Mouse (Mus musculus): ENCODE measurements around the gene Epop.

The Epop gene

GRCm38 (mm10) chr11:97629576-97629975 lies at the start of gene Epop:
TSS of gene Epop (minus strand) at chr11:97629702.
- in situ Hi-C loops (cut with MboI; ENCODE audit: unreplicated experiment in 2 of 2), result loop anchor here in 1 of 2 experiments (10.0 kb wide), 1 partner anchor 95 kb away; no protein-coding TSS in a partner anchor

GRCm38 (mm10) chr11:97678301-97678700 lies 48.8 kb upstream of the Epop start:
- in situ Hi-C loops (cut with MboI; ENCODE audit: unreplicated experiment in 2 of 2), result no loop called here

- in situ Hi-C loops (cut with MboI; ENCODE audit: unreplicated experiment in 2 of 2), result no loop called here
Measured at GRCm38 (mm10) chr11:97677842-97678241, 48.3 kb upstream of the Epop start.

- in situ Hi-C loops (cut with MboI; ENCODE audit: unreplicated experiment in 2 of 2), result no loop called here
Measured at GRCm38 (mm10) chr11:97677381-97677780, 47.9 kb upstream of the Epop start.

- in situ Hi-C loops (cut with MboI; ENCODE audit: unreplicated experiment in 2 of 2), result no loop called here
Measured at GRCm38 (mm10) chr11:97676050-97676754, 46.7 kb upstream of the Epop start.

GRCm38 (mm10) chr11:97673148-97673547 lies 43.6 kb upstream of the Epop start:
- in situ Hi-C loops (cut with MboI; ENCODE audit: unreplicated experiment in 2 of 2), result no loop called here

- in situ Hi-C loops (cut with MboI; ENCODE audit: unreplicated experiment in 2 of 2), result no loop called here
Measured at GRCm38 (mm10) chr11:97671177-97671527, 41.6 kb upstream of the Epop start.

- in situ Hi-C loops (cut with MboI; ENCODE audit: unreplicated experiment in 2 of 2), result no loop called here
Measured at GRCm38 (mm10) chr11:97670234-97671176, 41.0 kb upstream of the Epop start.

- in situ Hi-C loops (cut with MboI; ENCODE audit: unreplicated experiment in 2 of 2), result no loop called here
Measured at GRCm38 (mm10) chr11:97669829-97670228, 40.3 kb upstream of the Epop start.

GRCm38 (mm10) chr11:97669268-97669667 lies 39.8 kb upstream of the Epop start:
- in situ Hi-C loops (cut with MboI; ENCODE audit: unreplicated experiment in 2 of 2), result no loop called here

- in situ Hi-C loops (cut with MboI; ENCODE audit: unreplicated experiment in 2 of 2), result no loop called here
Measured at GRCm38 (mm10) chr11:97668160-97668559, 38.7 kb upstream of the Epop start.

GRCm38 (mm10) chr11:97666794-97667193 lies 37.3 kb upstream of the Epop start:
- in situ Hi-C loops (cut with MboI; ENCODE audit: unreplicated experiment in 2 of 2), result no loop called here

- in situ Hi-C loops (cut with MboI; ENCODE audit: unreplicated experiment in 2 of 2), result no loop called here
Measured at GRCm38 (mm10) chr11:97666221-97666620, 36.7 kb upstream of the Epop start.

GRCm38 (mm10) chr11:97665431-97665830 lies 35.9 kb upstream of the Epop start:
- in situ Hi-C loops (cut with MboI; ENCODE audit: unreplicated experiment in 2 of 2), result no loop called here

- in situ Hi-C loops (cut with MboI; ENCODE audit: unreplicated experiment in 2 of 2), result no loop called here
Measured at GRCm38 (mm10) chr11:97664771-97665240, 35.3 kb upstream of the Epop start.

GRCm38 (mm10) chr11:97664339-97664665 lies 34.8 kb upstream of the Epop start:
- in situ Hi-C loops (cut with MboI; ENCODE audit: unreplicated experiment in 2 of 2), result no loop called here

GRCm38 (mm10) chr11:97663528-97664338 lies 34.2 kb upstream of the Epop start:
- in situ Hi-C loops (cut with MboI; ENCODE audit: unreplicated experiment in 2 of 2), result no loop called here

GRCm38 (mm10) chr11:97662893-97663527 lies 33.5 kb upstream of the Epop start, which contains the start of gene Mllt6:
TSS of gene Mllt6 (plus strand) at chr11:97663414.
- in situ Hi-C loops (cut with MboI; ENCODE audit: unreplicated experiment in 2 of 2), result no loop called here

- in situ Hi-C loops (cut with MboI; ENCODE audit: unreplicated experiment in 2 of 2), result no loop called here
Measured at GRCm38 (mm10) chr11:97662207-97662892, 32.8 kb upstream of the Epop start.

- in situ Hi-C loops (cut with MboI; ENCODE audit: unreplicated experiment in 2 of 2), result no loop called here
Measured at GRCm38 (mm10) chr11:97661648-97662133, 32.2 kb upstream of the Epop start.
